Mouse (Mus musculus): ENCODE results near the gene Larp4. TPM values are rescaled to one million over a fixed set of nuclear protein-coding genes. Genes with fewer than 3 reads are reported as not detected.
"Not testable (repeated sequence)": the region's sequence is repeated elsewhere in the genome, so short reads cannot be mapped to it uniquely, and the experiment has no call there.

Larp4 gene
- total RNA-seq (2022) = 10 to 100 TPM; 59.9 to 82.8 (median 69.9) TPM

DNA sequence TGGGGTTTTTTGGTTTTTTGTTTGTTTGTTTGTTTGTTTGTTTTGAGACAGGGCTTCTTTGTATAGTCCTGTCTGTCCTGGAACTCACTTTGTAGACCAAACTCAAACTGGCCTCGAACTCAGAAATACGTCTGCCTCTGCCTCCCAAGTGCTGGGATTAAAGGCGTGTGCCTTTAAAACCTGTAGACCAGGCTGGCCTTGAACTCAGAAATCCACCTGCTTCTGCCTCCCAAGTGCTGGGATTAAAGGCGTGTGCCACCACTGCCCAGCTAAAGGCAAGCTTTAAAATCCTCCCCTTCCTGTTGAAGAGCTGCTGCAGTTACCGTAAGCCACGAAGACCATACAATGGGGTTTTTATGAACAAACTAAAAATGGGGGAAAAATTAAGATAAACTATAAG, at the start of gene Larp4:
Gene Larp4 (plus strand): TSS at position 301 of the 400 bp plus-strand sequence.
- DNase-seq = not testable (repeated sequence)

GRCm38 (mm10) chr15:99931231-99931630, 38.6 kb upstream of the Larp4 start:
- no peak for DNase-seq

- DNase-seq = no peak
These were observed 35.4 kb upstream of the Larp4 start for GRCm38 (mm10) chr15:99934501-99934900.

DNA sequence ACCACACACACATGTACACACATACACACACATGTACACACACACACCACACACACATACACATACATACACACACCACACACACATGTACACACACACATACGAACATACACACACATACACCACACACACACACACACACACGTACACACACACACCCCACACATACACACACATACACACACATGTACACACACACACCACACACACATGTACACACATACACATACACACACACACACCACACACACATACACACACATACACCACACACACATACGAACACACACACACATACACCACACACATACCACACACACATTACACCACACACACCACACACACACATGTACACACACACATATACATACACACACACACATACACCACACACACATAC, 33.2 kb upstream of the Larp4 start:
- DNase-seq = no peak

DNA sequence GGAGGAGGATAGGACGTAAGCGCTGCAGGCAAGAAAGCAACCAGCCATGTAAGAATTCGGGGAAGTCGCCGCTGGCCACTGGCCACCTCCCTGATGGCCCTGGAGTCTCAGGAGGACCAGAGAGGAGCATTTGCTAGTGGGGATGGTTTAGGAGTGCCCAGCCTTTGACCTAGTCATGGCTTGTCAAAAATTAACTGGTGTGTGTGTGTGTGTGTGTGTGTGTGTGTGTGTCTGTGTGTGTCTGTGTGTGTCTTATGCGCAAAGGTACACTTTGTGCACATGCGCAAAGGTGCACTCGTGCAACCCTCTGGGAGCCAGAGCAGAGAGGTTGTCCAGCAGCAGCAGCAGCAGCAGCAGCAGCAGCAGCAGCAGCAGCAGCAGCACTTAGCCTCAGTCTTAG, 32.0 kb upstream of the Larp4 start:
- no peak for DNase-seq

GRCm38 (mm10) chr15:99940426-99940825, 29.4 kb upstream of the Larp4 start:
- no peak for DNase-seq

DNA sequence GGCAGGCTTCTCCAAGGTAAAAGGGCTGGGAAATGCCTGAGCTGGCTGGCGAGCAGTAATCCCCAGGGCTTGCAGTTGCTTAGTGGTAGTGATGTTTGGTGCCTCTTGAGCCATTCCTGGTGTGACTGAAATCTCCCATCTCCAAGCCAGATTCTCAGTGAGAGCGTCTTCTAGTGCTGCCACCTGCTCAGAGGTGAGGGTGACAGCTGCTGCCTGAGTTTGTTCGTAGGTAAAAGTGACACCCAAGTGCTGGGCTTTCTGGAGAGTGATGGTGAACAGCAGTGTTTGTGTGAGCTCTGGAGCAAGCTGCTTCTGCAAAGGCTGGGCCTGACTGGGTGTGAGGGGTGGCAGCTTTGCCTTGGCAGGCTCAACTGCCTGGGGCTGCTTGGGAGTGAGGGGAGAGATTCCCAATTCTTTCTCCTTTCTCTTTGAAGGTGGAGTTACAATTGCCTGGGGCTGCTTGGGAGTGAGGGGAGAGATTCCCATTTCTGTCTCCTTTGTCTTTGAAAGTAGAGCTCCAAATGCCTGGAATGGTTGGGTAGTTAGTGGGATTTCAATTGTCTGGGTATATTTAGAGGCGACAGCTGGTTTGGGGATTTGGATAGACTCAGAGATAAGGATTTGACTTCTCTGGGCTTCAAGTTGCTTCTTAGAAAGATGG, 28.8 kb upstream of the Larp4 start:
- no peak for DNase-seq

- DNase-seq = no peak
These were observed 14.5 kb upstream of the Larp4 start for GRCm38 (mm10) chr15:99955324-99955723.

DNA sequence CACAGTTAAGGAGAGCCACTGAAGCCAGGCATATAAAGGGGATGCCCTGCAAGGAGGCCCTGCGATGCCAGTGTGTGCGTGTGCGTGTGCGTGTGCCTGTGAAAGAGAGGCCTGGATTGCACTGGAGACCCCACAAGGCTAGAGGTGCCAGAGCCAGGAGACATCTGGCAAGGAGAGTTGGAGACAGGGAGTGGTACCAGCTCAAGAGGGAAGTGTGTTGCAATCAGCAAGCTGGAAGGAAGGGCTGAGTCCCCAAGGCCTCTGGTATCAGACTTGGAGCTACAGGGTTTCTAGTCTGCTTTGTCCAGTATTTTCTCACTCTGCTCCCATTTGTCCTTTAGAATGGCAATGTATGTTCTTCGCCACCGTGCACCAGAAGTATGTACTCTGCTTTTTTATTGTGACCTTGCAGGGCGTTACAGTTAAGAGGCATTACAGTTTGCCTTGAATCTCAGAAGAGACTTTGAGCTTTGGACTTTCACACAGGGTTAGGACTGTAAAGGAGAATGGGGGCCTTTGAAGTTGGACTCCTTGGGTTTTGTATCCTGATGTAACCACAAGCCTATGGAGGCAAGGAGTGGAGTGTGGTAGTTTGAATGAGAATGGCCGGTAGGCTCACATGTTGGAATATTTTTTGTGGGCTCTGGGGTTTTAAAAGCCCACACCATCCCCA, 4.6 kb upstream of the Larp4 start:
- DNase-seq = no peak

- DNase-seq = no peak
These were observed 2.9 kb upstream of the Larp4 start, which contains the start of gene Fam186a for GRCm38 (mm10) chr15:99966961-99967360. TSS of gene Fam186a (minus strand) at chr15:99967061.

- no peak for DNase-seq
These were observed 741 bp downstream of the Larp4 start for GRCm38 (mm10) chr15:99970606-99971005.

DNA sequence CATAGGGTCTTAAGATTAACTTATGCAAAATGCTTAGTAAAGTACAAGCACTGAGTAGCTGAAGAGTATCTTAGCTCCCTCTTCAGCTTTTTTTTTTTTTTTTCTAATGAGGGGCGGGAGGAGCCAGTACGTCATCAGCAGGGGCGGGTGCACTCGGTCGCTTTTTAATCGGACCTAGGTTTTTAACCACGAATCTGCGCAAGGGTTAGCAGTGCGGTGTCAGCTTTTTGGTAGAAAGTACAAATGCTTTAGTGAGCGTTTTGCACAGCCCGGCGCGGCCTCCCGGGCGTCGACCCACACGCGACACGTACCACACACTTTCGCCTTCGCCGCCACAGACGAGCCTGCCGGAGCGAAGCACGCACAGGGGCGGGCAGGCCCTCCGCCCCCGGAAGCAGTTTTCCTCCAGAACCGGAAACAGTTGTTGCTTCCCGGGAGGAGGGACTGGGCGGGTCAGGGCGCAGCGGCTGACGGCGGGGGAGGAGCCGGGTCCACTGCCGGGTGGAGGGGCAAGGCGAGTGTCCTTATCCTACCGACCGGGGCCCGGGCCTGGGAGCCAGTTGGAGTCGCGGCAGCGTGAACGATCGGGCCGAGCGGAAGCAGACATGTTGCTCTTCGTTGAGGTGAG, 2.6 kb downstream of the Larp4 start:
- DNase-seq = peak; percentile 95

GRCm38 (mm10) chr15:99972989-99973911, 3.4 kb downstream of the Larp4 start:
- peak; percentile 31 for DNase-seq

DNA sequence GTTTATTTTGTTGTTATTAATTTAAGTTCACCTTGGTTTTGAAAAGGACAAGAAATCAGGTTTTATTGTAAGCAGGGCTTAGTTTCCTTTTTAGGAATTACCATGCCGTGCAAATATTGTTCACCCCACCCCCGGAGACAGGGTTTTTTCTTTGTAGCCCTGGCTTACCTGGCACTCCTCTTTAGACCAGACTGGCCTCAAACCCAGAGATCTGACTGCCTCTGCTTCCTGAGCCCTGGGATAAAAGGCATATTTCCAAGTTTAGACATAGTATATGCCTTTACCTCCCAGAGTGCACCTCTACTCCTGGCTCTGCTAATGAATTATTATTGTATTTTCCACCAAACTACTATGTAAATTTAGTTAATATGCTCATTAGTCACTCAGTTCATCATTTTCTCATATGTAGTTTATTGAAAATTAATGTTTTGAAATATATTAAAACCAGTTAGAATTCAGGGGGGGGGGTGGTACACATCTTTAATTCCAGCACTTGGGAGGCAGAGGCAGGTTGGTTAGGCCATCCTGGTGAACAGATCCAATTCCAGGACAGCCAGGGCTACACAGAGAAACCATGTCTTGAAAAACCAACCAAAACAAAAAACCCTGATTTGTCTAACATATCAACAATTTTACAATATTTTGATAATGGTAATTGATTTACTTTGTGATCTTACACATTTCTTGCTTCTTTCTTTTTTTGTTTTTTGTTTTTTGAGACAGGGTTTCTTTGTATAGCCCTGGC, 4.8 kb downstream of the Larp4 start:
- no peak for DNase-seq

DNA sequence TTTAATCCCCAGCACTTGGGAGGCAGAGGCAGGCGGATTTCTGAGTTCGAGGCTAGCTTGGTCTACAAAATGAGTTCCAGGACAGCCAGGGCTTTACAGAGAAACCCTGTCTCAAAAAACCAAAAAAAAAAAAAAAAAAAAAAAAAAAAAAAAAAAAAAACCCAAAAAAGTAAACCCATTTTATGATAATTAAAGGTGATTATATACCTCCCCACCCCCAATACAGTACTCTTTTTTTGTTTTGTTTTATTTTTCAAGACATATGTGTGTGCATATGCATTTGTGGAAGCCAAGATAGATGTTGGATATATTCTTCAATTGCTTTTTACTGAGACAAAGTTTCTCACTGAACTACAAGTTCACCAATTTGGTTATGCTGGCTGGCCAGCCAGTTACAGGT, 6.3 kb downstream of the Larp4 start:
- not testable (repeated sequence) for DNase-seq

DNA sequence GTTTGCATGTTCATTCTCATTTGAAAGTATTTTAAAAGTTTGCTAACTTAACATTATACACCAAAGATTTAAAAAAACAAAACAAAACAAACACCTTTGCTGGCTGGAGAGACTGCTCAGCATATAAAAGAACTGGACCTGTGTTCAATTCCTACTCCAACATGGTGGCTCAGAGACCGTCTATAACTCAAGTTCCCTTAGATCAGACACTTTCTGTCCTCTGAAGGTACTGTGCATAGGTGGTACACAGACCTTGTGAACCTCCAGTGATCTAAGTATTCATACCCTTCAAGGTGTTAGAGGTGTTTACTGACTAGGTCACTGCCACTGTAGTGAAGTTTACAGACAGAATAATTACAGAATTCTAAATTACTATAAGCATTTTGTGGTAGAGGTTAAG, 9.4 kb downstream of the Larp4 start:
- DNase-seq = no peak

DNA sequence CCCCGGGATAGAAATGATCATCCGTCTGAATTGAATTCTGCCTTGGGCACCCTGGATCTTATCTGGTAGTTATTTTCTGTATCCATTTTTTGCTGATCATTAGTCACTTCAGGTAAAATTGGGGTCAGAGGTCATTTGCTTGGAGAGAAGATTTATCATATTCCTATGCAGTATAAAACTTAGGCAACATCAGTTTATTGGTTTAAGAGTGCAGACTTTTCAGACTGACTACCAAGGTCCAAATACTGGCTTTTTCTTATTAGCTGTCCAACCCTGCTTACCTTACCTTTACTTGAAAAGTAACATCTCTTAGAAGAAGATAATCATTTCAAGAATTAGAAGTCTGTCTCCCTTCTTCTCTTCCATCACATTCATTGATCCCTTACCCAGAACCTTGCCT, 9.8 kb downstream of the Larp4 start:
- DNase-seq = no peak

- no peak for DNase-seq
These were observed 23.2 kb downstream of the Larp4 start for GRCm38 (mm10) chr15:99993100-99993499.

- DNase-seq = no peak
These were observed 27.4 kb downstream of the Larp4 start for GRCm38 (mm10) chr15:99997114-99997804.

DNA sequence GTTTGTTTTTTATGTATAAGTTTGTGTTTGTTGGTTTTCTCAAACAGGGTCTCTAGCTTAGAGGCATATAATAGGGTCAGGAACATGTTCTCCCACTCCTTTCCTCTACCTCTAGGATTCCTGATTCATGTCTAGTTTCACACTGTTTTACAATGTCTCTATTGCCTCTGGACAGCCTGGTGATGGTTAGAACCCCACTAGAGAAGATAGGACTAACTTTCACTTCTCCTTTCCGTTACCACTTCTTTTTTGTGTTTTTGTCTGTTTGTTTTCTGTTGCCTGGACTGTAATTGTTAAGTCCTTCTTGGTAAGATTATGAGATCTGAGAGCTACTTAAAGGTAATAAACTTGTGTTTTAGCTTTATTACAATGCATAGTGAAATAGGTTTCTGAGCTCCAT, 29.5 kb downstream of the Larp4 start:
- DNase-seq = no peak

DNA sequence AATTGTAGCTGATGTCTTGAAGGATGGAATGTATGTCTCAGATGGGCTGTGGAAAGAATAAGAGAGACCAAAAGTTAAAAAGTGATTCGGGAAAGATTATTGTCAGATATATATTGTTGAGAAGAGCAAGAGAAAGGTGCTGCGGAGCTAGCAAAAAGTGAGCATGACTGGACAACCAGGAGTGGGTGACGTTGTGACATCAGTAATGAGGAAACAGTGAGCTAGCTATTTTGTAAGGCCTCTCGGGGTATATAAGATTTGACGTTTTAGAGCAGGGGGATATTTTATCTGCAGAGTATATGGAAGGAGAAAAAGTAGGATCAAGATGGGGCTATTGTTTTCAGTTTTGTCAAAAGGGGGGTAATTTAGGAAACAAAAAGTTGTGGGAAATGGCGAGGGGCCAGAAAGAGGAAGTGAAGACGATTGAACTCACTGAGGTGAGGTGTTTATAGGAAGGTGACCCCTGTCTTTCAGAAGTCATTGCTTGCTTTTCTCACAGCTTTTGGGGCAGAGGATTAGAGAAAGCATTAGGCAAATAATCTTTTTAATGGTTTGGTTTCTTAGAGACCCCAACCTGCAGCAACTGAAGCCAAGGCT, 34.9 kb downstream of the Larp4 start:
- DNase-seq = no peak
